Mouse (Mus musculus) c-Kit-positive CD71-negative TER-119-negative erythroid progenitor cells, embryonic 14.5 days (primary cell): ENCODE measurements around the gene Phldb3.
"Not testable (repeated sequence)": the region's sequence is repeated elsewhere in the genome, so short reads cannot be mapped to it uniquely, and the experiment has no call there.

Experiments
- DNase-seq: peaks from one replicate; pipeline ENCODE4 v3.0.0-alpha.2; 2013; ENCODE audit warnings: low read depth

The Phldb3 gene

GRCm38 (mm10) chr7:24594309-24594803, 16.2 kb upstream of the Phldb3 start:
- no peak for DNase-seq

GRCm38 (mm10) chr7:24595464-24595863, 15.1 kb upstream of the Phldb3 start:
- DNase-seq = no peak

GRCm38 (mm10) chr7:24598121-24598520, 12.4 kb upstream of the Phldb3 start:
- DNase-seq = no peak

DNA sequence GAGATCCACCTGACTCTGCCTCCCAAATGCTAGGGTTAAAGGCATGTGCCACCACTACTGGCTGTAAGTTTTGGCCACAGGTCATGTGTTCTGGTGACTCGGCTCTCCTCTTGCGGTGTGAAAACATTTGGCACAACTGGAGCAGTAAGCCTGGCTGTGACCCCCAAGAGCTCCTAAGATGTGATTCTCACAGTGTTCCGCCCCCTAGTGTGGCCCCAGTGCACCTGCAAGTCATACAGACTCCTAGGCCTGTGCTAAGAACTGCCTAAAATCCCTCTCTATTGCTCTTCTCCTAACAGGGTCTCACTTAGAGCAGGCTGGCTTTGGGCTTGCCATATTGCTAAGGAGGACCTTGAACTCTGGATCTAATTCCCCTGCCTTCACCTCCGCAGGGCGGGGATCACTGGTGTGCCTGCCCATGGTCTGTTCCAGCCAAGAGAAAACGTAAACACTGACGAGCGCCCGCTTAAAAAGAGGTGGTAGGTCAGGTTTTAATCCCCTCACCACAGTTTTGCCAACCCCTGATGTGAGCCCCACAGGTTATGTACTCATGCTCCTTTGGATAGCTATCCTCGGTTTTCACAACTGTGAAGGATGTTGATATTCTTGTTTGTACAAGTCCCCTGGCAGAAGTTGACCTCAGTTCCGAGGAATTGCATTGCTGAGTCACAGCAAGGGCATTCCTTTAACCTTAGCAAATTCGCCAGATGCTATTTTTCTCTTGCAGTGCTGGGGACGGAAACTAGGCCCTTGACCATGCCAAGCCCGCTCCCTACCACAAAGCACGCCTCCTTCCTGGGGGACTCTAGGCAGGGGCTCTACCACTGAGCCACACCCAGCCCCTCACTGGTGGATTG, 11.1 kb upstream of the Phldb3 start:
- no peak for DNase-seq

GRCm38 (mm10) chr7:24600941-24601597, 9.5 kb upstream of the Phldb3 start:
- DNase-seq = peak; percentile 97

GRCm38 (mm10) chr7:24605561-24605960, 5.0 kb upstream of the Phldb3 start:
- DNase-seq = no peak

DNA sequence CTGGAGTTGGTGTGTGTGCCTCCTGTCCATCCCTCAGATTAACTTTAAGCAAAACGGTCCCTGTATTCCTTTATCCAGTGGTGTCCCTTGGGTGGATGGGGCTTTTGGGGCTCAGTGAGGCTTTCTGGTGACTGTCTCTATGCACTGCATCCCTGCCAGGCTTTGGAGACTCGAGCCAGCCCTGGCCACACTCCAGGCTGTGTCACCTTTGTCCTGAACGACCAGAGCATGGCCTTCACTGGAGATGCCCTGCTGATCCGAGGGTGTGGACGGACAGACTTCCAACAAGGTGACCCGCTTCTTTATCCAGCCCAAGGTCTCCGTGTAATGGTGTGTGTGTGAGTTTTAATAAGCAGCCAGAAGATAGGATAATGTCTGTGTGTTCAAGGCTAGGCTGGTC, 4.5 kb upstream of the Phldb3 start:
- DNase-seq = no peak

- peak; percentile 72 for DNase-seq
Measured at GRCm38 (mm10) chr7:24608017-24608416, 2.5 kb upstream of the Phldb3 start.

DNA sequence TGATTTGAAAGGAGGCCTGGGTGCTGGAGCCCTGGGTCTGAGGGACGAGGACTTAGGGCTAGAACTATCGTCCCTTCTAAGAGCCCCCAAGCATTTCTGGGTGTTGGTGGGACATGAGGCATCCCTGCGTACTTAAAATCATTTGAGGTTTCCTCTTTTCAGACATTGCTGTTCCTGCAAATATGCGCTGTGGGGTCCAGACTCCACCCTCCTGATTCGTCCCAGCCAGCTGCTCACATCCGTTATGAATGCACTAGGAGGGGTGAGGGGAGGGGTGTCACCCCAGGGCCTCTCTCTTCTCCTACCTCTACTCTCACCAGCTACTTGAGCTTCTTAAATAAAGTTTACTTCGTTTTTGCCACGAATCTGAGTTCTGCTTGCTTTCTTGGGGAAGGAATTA, 2.0 kb upstream of the Phldb3 start:
- DNase-seq = no peak

GRCm38 (mm10) chr7:24610879-24611494, 424 bp downstream of the Phldb3 start:
- peak; percentile 98 for DNase-seq

GRCm38 (mm10) chr7:24611709-24612108, 1.1 kb downstream of the Phldb3 start:
- DNase-seq = no peak

DNA sequence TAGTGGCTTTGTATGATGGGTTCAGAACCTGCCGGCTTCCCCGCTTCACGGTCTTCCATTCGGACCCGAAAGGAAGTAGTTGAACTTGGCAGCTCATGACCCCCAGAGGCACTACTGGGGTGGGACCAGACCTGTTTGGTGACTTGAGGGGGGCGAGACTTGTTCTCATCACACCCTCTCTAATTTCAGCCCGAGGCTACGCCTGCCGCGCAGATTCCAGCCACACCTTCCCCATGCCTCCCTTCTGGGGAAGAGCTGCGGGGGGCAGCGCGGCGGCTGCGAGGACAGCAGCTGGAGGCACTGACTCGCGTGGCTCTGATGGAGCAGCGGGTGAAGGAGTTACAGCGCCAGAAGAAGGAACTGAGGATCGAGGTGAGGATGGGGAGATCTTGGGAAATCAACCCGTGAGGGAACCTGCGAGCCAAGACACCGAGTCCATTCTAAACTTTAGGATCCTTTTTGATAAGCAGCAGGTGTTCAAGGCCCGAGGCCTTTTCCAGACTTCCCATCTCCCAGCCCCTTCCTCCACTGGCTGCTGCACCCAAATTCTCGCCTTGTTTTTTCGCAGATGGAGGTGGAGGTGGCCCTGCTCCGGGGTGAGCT, 1.8 kb downstream of the Phldb3 start:
- no peak for DNase-seq

DNA sequence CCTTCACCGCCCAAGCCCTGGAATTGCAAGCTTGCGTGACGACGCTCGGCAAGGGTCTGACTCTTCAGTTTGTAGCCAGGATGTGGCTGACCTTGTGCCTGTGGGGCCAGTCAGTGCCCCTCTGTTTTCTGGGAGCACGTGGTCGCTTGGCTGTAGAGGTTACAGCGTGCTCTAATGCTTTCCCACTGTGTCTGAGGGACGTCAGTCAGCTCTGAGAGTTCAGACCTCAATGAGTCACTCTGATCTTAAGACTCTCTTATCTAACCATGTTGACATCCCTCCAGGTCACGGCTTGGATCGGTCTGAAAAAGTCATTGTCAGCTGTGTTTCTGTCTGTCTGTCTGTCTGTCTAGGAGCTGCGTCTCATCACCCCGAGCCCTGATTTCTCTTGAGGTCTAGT, 4.3 kb downstream of the Phldb3 start:
- DNase-seq = no peak

- DNase-seq = no peak
Measured at GRCm38 (mm10) chr7:24617763-24618162, 7.2 kb downstream of the Phldb3 start.

DNA sequence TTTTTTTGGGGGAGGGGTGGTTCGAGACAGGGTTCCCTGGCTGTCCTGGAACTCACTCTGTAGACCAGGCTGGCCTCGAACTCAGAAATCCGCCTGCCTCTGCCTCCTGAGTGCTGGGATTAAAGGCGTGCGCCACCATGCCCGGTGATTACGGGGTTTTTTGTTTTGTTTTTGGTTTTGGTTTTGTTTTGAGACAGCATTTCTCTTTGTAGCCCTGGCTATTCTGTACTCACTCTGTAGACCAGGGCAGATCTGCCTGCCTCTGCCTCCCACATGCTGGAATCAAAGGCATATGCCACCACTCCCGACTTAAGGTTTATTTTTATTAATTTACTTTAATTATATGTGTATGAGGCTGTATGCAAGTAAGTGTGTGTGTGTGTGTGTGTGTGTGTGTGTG, 7.8 kb downstream of the Phldb3 start:
- DNase-seq = not testable (repeated sequence)

DNA sequence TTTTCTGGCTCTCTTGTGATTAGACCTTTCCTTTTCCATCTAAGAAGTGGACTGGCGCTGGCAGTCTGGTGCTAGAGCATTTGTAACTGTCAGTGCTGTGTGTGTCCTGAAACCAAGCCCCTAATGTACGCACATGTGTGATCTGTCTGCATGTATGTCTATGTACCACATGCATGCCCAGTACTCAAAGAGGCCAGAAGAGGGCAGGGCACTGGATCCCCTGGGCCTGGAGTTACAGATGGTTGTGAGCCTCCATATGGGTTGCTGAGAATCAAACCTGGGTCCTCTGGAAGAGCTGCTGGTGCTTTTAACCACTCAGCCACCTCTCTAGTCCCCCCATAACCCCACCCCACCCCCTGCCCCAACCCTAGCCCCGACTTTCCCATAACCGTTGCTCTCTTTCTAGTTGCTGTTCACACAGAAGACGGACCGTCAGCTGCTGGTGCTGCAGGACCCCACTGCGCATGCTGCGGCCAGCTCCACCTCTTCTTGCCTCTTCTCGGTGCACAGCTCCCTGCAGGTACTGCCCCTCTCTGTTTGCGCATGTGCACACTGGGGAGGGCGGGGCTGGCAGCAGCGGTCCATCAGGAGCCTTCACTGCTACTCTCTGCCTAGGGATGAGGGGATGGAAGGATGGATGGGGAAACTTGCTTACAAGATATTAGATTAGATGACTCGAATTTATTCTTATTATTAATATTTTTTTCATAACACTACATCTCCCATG, 9.3 kb downstream of the Phldb3 start:
- DNase-seq = no peak

DNA sequence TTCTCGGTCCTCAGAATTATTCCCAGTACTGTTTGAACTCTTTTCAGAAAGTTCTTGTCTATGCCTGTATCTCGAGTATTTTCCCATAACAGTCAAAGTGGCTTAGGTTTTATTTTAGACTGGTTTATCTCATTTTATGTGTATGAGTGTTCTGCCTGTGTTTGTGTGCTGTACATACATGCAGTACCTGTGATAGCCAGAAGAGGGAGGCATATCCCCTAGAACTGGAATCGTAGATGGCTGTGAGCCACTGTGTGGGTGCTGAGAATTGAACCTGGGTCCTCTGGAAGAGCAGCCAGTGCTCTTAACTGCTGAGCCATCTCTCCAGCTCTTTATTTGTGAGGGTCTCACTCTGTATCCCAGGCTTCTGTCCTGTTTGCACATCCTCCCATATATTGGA, 10.6 kb downstream of the Phldb3 start:
- DNase-seq = no peak

- no peak for DNase-seq
Measured at GRCm38 (mm10) chr7:24622967-24623366, 12.4 kb downstream of the Phldb3 start.

DNA sequence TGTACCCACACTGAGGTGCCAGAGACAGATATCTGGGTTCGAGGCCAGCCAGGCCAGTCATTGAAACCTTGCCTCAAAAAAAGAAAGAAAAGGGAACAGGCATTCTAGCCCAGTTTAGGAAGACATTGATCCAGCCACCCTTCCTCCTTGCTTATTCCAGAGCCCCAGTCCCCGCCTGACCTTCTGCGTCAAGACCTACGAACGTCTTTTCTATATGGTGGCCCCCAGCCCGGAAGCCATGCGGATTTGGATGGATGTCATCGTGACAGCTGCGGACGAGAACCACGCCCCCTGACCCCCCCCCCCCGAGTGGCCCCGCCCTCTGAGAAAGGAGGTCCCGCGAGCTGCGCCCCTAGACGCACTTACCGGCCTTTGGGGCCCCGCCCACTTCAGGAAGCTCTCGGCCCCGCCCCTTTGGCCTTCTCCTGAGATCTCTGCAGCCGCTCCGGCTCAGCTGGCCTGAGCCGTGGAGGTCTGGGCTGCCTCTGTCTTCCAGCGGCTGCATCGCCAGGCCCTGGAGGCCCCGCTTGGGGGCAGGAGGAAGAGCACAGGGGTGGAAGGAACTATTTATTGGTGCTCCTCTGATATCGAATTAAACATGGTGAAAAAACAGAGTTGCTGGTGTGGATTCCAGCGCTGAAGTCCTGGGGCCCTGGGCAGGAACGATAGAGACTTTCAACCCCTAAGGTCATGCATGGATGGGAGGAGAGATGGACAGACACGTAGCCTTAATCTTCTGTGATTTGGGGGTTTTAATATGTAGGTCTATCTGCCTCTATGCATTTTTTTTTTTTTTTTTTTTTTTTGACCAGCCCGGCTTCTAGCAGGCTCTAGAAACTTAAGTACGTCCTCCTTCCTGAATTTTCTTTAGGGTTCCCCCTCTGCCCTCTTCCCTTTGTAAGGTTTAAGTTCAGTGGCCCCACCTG, 18.4 kb downstream of the Phldb3 start:
- DNase-seq = peak; percentile 80

- no peak for DNase-seq
Measured at GRCm38 (mm10) chr7:24629672-24630071, 19.1 kb downstream of the Phldb3 start.
